In the genomic region with DNA sequence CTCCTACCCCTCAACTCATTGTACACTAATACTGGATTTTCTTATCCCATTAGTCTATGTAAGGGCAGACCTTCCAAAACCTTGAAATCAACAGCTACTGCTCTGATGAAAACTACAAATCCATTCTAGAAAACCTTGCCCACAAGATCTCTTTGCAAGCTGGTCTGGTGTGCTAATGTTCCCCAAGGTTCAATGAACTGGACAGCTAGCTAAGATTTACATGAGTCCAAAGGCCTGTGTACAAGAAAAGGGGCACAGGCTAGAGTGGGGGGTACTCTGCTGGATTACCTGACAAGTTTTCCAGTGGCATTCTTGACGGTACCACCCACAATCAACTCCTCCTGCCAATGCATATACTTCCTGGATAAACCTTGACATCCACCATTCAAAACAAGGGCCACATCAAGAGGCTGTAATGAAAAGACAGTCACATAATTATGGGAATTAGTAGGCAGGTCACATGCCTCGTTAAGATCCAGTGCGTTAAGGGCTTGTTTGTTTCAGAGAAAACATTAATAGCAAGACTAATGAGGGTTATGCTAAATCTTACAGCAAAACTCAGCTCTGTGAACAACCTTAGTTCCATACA, we compare ENCODE assay signal across 26 mouse cellular contexts. TPM values are rescaled to one million over a fixed set of nuclear protein-coding genes. Genes with fewer than 3 reads are reported as not detected.
DNase-seq lines count a peak whose midpoint lies in the region; ATAC-seq and TF ChIP-seq lines count a peak whose summit lies in the region.
"Had no signal": no experiment of that assay in that cellular context is flagged by ENCODE, and none has a peak within 500 bp of the region (broad histone marks: within the 10 kb centered on the region; RNA-seq: fewer than 3 reads in every experiment).

No protein-coding gene starts in this region.

- no peak for DNase-seq in hindbrain, embryonic 10.5 days (ENCODE audit: low spot score)
- no peak for DNase-seq in forebrain, embryonic 11.5 days (ENCODE audit: low spot score)
- DNase-seq in urinary bladder, adult 18-20 months (ENCODE audit: low spot score in 2 of 2) = no peak
- no peak for DNase-seq in gastrocnemius, adult 8-10 months (ENCODE audit: low spot score in 2 of 2)
- DNase-seq: adrenal gland, adult 2 months; cerebellum, adult 8-10 months; cerebellum, postnatal 36 days; gastrocnemius, postnatal 25 days; heart, adult 18-20 months; heart, postnatal 10 days; liver, postnatal 0 days; right cerebral cortex, postnatal 25 days; spleen, adult 18-20 months had no signal

- H3K36me3 ChIP-seq in hindbrain, embryonic 15.5 days = peaks cover 45% of the 10 kb centered on the region
- H3K36me3 ChIP-seq in hindbrain, embryonic 10.5 days = peaks cover 96% of the 10 kb centered on the region
- H3K36me3 ChIP-seq in kidney, embryonic 16.5 days (ENCODE audit: insufficient read depth, low read length) = peaks cover 62% of the 10 kb centered on the region
- H3K36me3 ChIP-seq in kidney, embryonic 15.5 days = peaks cover 93% of the 10 kb centered on the region
- peaks cover 68% of the 10 kb centered on the region for H3K36me3 ChIP-seq in ES-Bruce4 (ENCODE audit: control insufficient read depth, insufficient read depth, low read length, poor library complexity, severe bottlenecking)
- H3K36me3 ChIP-seq in forebrain, embryonic 11.5 days (ENCODE audit: control insufficient read depth, insufficient read depth, low read length) = peaks cover 19% of the 10 kb centered on the region

- H3K9ac ChIP-seq in hindbrain, embryonic 15.5 days = no peak overlapping the region
- no peak overlapping the region for H3K9ac ChIP-seq in kidney, embryonic 16.5 days (replicated peaks; ENCODE audit: low read length)
- no peak overlapping the region for H3K9ac ChIP-seq in kidney, embryonic 15.5 days
- no peak overlapping the region for H3K9ac ChIP-seq in ES-Bruce4 (ENCODE audit: low read depth, poor library complexity, severe bottlenecking)
- no peak overlapping the region for H3K9ac ChIP-seq in forebrain, embryonic 11.5 days (ENCODE audit: low read length)
- H3K9ac ChIP-seq: heart, embryonic 12.5 days; intestine, embryonic 15.5 days; limb, embryonic 12.5 days; liver, postnatal 0 days had no signal

- 0 out of 2 replicates have a peak overlapping the region, but pooled peaks have one; percentile 12 for H3K27ac ChIP-seq in hindbrain, embryonic 15.5 days (replicated peaks)
- no peak overlapping the region for H3K27ac ChIP-seq in hindbrain, embryonic 10.5 days
- peak overlapping the region; percentile 29; the same call in 1 of the 2 replicates for H3K27ac ChIP-seq in kidney, embryonic 16.5 days (ENCODE audit: low read length)
- no peak overlapping the region for H3K27ac ChIP-seq in kidney, embryonic 15.5 days
- peak overlapping the region; percentile 75 for H3K27ac ChIP-seq in ES-Bruce4 (ENCODE audit: insufficient read depth, low read length)
- H3K27ac ChIP-seq in forebrain, embryonic 11.5 days (ENCODE audit: low read depth, low read length) = 0 out of 2 replicates have a peak overlapping the region, but pooled peaks have one; percentile 34
- H3K27ac ChIP-seq: intestine, embryonic 15.5 days; macrophage had no signal

- no peaks in the 10 kb centered on the region for H3K9me3 ChIP-seq in hindbrain, embryonic 15.5 days
- no peaks in the 10 kb centered on the region for H3K9me3 ChIP-seq in hindbrain, embryonic 10.5 days
- no peaks in the 10 kb centered on the region for H3K9me3 ChIP-seq in kidney, embryonic 16.5 days (ENCODE audit: low read length)
- no peaks in the 10 kb centered on the region for H3K9me3 ChIP-seq in kidney, embryonic 15.5 days (replicated peaks)
- no peaks in the 10 kb centered on the region for H3K9me3 ChIP-seq in ES-Bruce4 (replicated peaks; ENCODE audit: control insufficient read depth, insufficient read depth, low read length, poor library complexity, severe bottlenecking)
- no peaks in the 10 kb centered on the region for H3K9me3 ChIP-seq in forebrain, embryonic 11.5 days (ENCODE audit: control insufficient read depth, low read length)
- H3K9me3 ChIP-seq: G1E; heart, embryonic 12.5 days; intestine, embryonic 15.5 days; limb, embryonic 12.5 days; midbrain, embryonic 10.5 days had no signal

- WGBS in hindbrain, embryonic 15.5 days = 49% methylated on average over 3 of the region's 3 CpGs
- WGBS in hindbrain, embryonic 10.5 days = 88% methylated on average over 3 of the region's 3 CpGs
- WGBS in kidney, embryonic 16.5 days = 87% methylated on average over 3 of the region's 3 CpGs
- WGBS in kidney, embryonic 15.5 days = 85% methylated on average over 3 of the region's 3 CpGs
- WGBS in forebrain, embryonic 11.5 days = 34% methylated on average over 3 of the region's 3 CpGs

- no peak for ATAC-seq in hindbrain, embryonic 15.5 days (ENCODE audit: low FRiP score, low read depth)
- ATAC-seq in kidney, embryonic 16.5 days (ENCODE audit: low FRiP score, low TSS enrichment) = no peak
- no peak for ATAC-seq in kidney, embryonic 15.5 days (replicated peaks; ENCODE audit: low FRiP score)
- ATAC-seq in forebrain, embryonic 11.5 days (replicated peaks; ENCODE audit: low FRiP score) = peak; percentile 53
- ATAC-seq: intestine, embryonic 15.5 days; liver, postnatal 0 days; lung, postnatal 0 days; midbrain, embryonic 16.5 days had no signal

- H3K4me1 ChIP-seq in hindbrain, embryonic 15.5 days (replicated peaks) = peaks cover 20% of the 10 kb centered on the region
- H3K4me1 ChIP-seq in hindbrain, embryonic 10.5 days (replicated peaks) = peaks cover 59% of the 10 kb centered on the region
- peaks cover 21% of the 10 kb centered on the region for H3K4me1 ChIP-seq in kidney, embryonic 16.5 days (ENCODE audit: insufficient read depth, low read length)
- peaks cover 32% of the 10 kb centered on the region for H3K4me1 ChIP-seq in kidney, embryonic 15.5 days
- peaks cover 11% of the 10 kb centered on the region for H3K4me1 ChIP-seq in ES-Bruce4 (ENCODE audit: control insufficient read depth, insufficient read depth, low read length)
- peaks cover 24% of the 10 kb centered on the region for H3K4me1 ChIP-seq in forebrain, embryonic 11.5 days (replicated peaks; ENCODE audit: control insufficient read depth, insufficient read depth, low read length)
- H3K4me1 ChIP-seq: intestine, embryonic 15.5 days had no signal

- no peak for TF ChIP-seq EP300 in ES-Bruce4 (IDR thresholded peaks at IDR 0.05; ENCODE audit: insufficient read depth, low read depth, low read length)

- H3K4me2 ChIP-seq in hindbrain, embryonic 15.5 days = no peak overlapping the region
- no peak overlapping the region for H3K4me2 ChIP-seq in kidney, embryonic 16.5 days (replicated peaks; ENCODE audit: low read depth, low read length)
- no peak overlapping the region for H3K4me2 ChIP-seq in kidney, embryonic 15.5 days
- H3K4me2 ChIP-seq in forebrain, embryonic 11.5 days (ENCODE audit: low read depth, low read length, severe bottlenecking) = no peak overlapping the region
- H3K4me2 ChIP-seq: heart, embryonic 12.5 days; intestine, embryonic 15.5 days; limb, embryonic 12.5 days; liver, embryonic 11.5 days had no signal

- TF ChIP-seq CTCF in ES-Bruce4 (IDR thresholded peaks at IDR 0.05; ENCODE audit: low read depth, low read length) = no peak

- no peak overlapping the region for H3K4me3 ChIP-seq in hindbrain, embryonic 15.5 days
- H3K4me3 ChIP-seq in hindbrain, embryonic 10.5 days = no peak overlapping the region
- no peak overlapping the region for H3K4me3 ChIP-seq in kidney, embryonic 16.5 days (ENCODE audit: low read length)
- H3K4me3 ChIP-seq in kidney, embryonic 15.5 days (replicated peaks) = no peak overlapping the region
- no peak overlapping the region for H3K4me3 ChIP-seq in ES-Bruce4 (ENCODE audit: low read depth, low read length)
- H3K4me3 ChIP-seq in forebrain, embryonic 11.5 days (ENCODE audit: low read depth, low read length) = no peak overlapping the region
- H3K4me3 ChIP-seq: heart, embryonic 12.5 days; intestine, embryonic 15.5 days; limb, embryonic 12.5 days; midbrain, embryonic 10.5 days had no signal

- H3K27me3 ChIP-seq in hindbrain, embryonic 15.5 days = no peaks in the 10 kb centered on the region
- H3K27me3 ChIP-seq in hindbrain, embryonic 10.5 days (ENCODE audit: insufficient read depth, poor library complexity, severe bottlenecking) = no peaks in the 10 kb centered on the region
- H3K27me3 ChIP-seq in kidney, embryonic 16.5 days (ENCODE audit: insufficient read depth, low read length) = no peaks in the 10 kb centered on the region
- no peaks in the 10 kb centered on the region for H3K27me3 ChIP-seq in kidney, embryonic 15.5 days
- no peaks in the 10 kb centered on the region for H3K27me3 ChIP-seq in ES-Bruce4 (ENCODE audit: control insufficient read depth, insufficient read depth, low read length, poor library complexity, severe bottlenecking)
- H3K27me3 ChIP-seq in forebrain, embryonic 11.5 days (ENCODE audit: control insufficient read depth, insufficient read depth, low read length) = no peaks in the 10 kb centered on the region; the same call in 1 of the 2 replicates
- H3K27me3 ChIP-seq: heart, embryonic 12.5 days; intestine, embryonic 15.5 days; limb, embryonic 12.5 days had no signal

- TF ChIP-seq POLR2A in ES-Bruce4 (IDR thresholded peaks at IDR 0.05; ENCODE audit: insufficient read depth, low read length) = no peak

RNA-seq across cellular contexts. Expression of a gene that starts 30.5 kb away (rescaled TPM):
- 16.3 and 16.6 TPM in 2 replicates for polyA plus RNA-seq in hindbrain, embryonic 15.5 days (2015; fragmentation: Nextera tagmentation; extraction: Ambion mirVana)
- 21.8 and 22.1 TPM in 2 replicates for polyA plus RNA-seq in hindbrain, embryonic 10.5 days (2016; fragmentation: Nextera tagmentation; extraction: Ambion mirVana)
- polyA plus RNA-seq in kidney, embryonic 16.5 days (2015; fragmentation: Nextera tagmentation; extraction: Ambion mirVana) = 15.8 and 18.9 TPM in 2 replicates
- 15.8 and 17.3 TPM in 2 replicates for polyA plus RNA-seq in kidney, embryonic 15.5 days (2015; fragmentation: Nextera tagmentation; extraction: Ambion mirVana)
- 45.5 and 48.8 TPM in 2 replicates for polyA plus RNA-seq in ES-Bruce4 (2011; ENCODE audit: insufficient read depth, insufficient read length, low read depth, missing spikeins)
- 25.1 and 26.0 TPM in 2 replicates for polyA plus RNA-seq in forebrain, embryonic 11.5 days (2014; fragmentation: Nextera tagmentation; extraction: Ambion mirVana)
- total RNA-seq in gastrocnemius, adult 8-10 months (2022) = 10 to 100 TPM in 1 of 4 experiments, 1 to 10 TPM in 3; 6.6 to 10.3 (median 8.3) TPM

RNA-seq across cellular contexts. Expression of a gene that starts 45.8 kb away (rescaled TPM):
- 15.5 and 17.6 TPM in 2 replicates for polyA plus RNA-seq in hindbrain, embryonic 15.5 days (2015; fragmentation: Nextera tagmentation; extraction: Ambion mirVana)
- polyA plus RNA-seq in hindbrain, embryonic 10.5 days (2016; fragmentation: Nextera tagmentation; extraction: Ambion mirVana) = 23.4 and 25.2 TPM in 2 replicates
- polyA plus RNA-seq in kidney, embryonic 16.5 days (2015; fragmentation: Nextera tagmentation; extraction: Ambion mirVana) = 22.2 and 24.5 TPM in 2 replicates
- polyA plus RNA-seq in kidney, embryonic 15.5 days (2015; fragmentation: Nextera tagmentation; extraction: Ambion mirVana) = 21.8 and 22.1 TPM in 2 replicates
- 13.3 and 16.2 TPM in 2 replicates for polyA plus RNA-seq in ES-Bruce4 (2011; ENCODE audit: insufficient read depth, insufficient read length, low read depth, missing spikeins)
- 20.4 and 22.5 TPM in 2 replicates for polyA plus RNA-seq in forebrain, embryonic 11.5 days (2014; fragmentation: Nextera tagmentation; extraction: Ambion mirVana)
- total RNA-seq in gastrocnemius, adult 8-10 months (2022) = 1 to 10 TPM; 2.0 to 2.4 (median 2.1) TPM

Comparison
In these comparisons a context has a peak if more than half of its experiments do, and no peak if none do; other contexts are left out.
1. H3K27ac ChIP-seq: peak in hindbrain, embryonic 15.5 days (single experiment), kidney, embryonic 16.5 days (single experiment), ES-Bruce4 (single experiment) and forebrain, embryonic 11.5 days (single experiment); none in hindbrain, embryonic 10.5 days (single experiment) and kidney, embryonic 15.5 days (single experiment).